Mouse (Mus musculus): ENCODE results near the gene Slc17a5. TPM values are rescaled to one million over a fixed set of nuclear protein-coding genes. Genes with fewer than 3 reads are reported as not detected.
"Not testable (repeated sequence)": the region's sequence is repeated elsewhere in the genome, so short reads cannot be mapped to it uniquely, and the experiment has no call there.

Gene Slc17a5
- polyA plus RNA-seq, 1 experiment from 2014 or later: 10.0 TPM

- TF ChIP-seq EP300 (optimal IDR thresholded peaks at IDR 0.05): no peak
- TF ChIP-seq CTCF (IDR thresholded peaks at IDR 0.05; ENCODE audit: low read depth): no peak
- H3K27me3 ChIP-seq (ENCODE audit: control insufficient read depth, insufficient read depth, low read length): no peaks in the 10 kb centered on the region
- 0 out of 2 replicates have a peak, but pooled peaks cover 2% of the 10 kb centered on the region for H3K4me1 ChIP-seq (replicated peaks; ENCODE audit: control insufficient read depth, insufficient read depth)
- peak overlapping the region; percentile 67 for H3K4me2 ChIP-seq (replicated peaks; ENCODE audit: low read depth)
- 4% methylated on average over 40 of the region's 40 CpGs for WGBS
- ATAC-seq (ENCODE audit: low FRiP score, low TSS enrichment) (peak; percentile 89), DNase-seq (ENCODE audit: low spot score) (peak; percentile 88)
- H3K4me3 ChIP-seq (ENCODE audit: low read depth, low read length): peak overlapping the region; percentile 28
- H3K36me3 ChIP-seq (ENCODE audit: control insufficient read depth, insufficient read depth, low read length): no peaks in the 10 kb centered on the region
- peak overlapping the region; percentile 65 for H3K27ac ChIP-seq (replicated peaks)
- peak overlapping the region; percentile 47 for H3K9ac ChIP-seq (ENCODE audit: low read length)
- H3K9me3 ChIP-seq (ENCODE audit: control insufficient read depth, low read length): no peaks in the 10 kb centered on the region
Measured at GRCm38 (mm10) chr9:78520780-78521601, 66.8 kb downstream of the Slc17a5 start.

- no peaks in the 10 kb centered on the region for H3K36me3 ChIP-seq (ENCODE audit: control insufficient read depth, insufficient read depth, low read length)
- H3K4me2 ChIP-seq (replicated peaks; ENCODE audit: low read depth): peak overlapping the region; percentile 67
- DNase-seq (ENCODE audit: low spot score): peak; percentile 67
- H3K4me3 ChIP-seq (ENCODE audit: low read depth, low read length): peak overlapping the region; percentile 28
- H3K27ac ChIP-seq (replicated peaks): peak overlapping the region; percentile 35; the same call in 1 of the 2 replicates
- ATAC-seq (ENCODE audit: low FRiP score, low TSS enrichment): peak; percentile 70
- no peaks in the 10 kb centered on the region for H3K27me3 ChIP-seq (ENCODE audit: control insufficient read depth, insufficient read depth, low read length)
- TF ChIP-seq EP300 (optimal IDR thresholded peaks at IDR 0.05) (no peak), CTCF (IDR thresholded peaks at IDR 0.05; ENCODE audit: low read depth) (no peak)
- H3K9ac ChIP-seq (ENCODE audit: low read length): 0 out of 2 replicates have a peak overlapping the region, but pooled peaks have one; percentile 38
- no peaks in the 10 kb centered on the region for H3K9me3 ChIP-seq (ENCODE audit: control insufficient read depth, low read length)
- H3K4me1 ChIP-seq (replicated peaks; ENCODE audit: control insufficient read depth, insufficient read depth): 0 out of 2 replicates have a peak, but pooled peaks cover 2% of the 10 kb centered on the region
- WGBS: 3% methylated on average over 15 of the region's 15 CpGs
Measured at GRCm38 (mm10) chr9:78520127-78520779, 67.6 kb downstream of the Slc17a5 start.

GRCm38 (mm10) chr9:78517237-78517636, 70.6 kb downstream of the Slc17a5 start:
- H3K27ac ChIP-seq (replicated peaks); H3K9ac ChIP-seq (ENCODE audit: low read length); H3K36me3 ChIP-seq (ENCODE audit: control insufficient read depth, insufficient read depth, low read length); H3K27me3 ChIP-seq (ENCODE audit: control insufficient read depth, insufficient read depth, low read length); H3K4me3 ChIP-seq (ENCODE audit: low read depth, low read length); H3K4me1 ChIP-seq (replicated peaks; ENCODE audit: control insufficient read depth, insufficient read depth); H3K9me3 ChIP-seq (ENCODE audit: control insufficient read depth, low read length); DNase-seq (ENCODE audit: low spot score); H3K4me2 ChIP-seq (replicated peaks; ENCODE audit: low read depth); ATAC-seq (ENCODE audit: low FRiP score, low TSS enrichment): not testable (repeated sequence)
- 73% methylated on average over 3 of the region's 3 CpGs for WGBS

GRCm38 (mm10) chr9:78516125-78516524, 71.7 kb downstream of the Slc17a5 start:
- Histone ChIP-seq H3K4me2 (replicated peaks; ENCODE audit: low read depth) (no peak overlapping the region), H3K4me1 (replicated peaks; ENCODE audit: control insufficient read depth, insufficient read depth) (no peaks in the 10 kb centered on the region), H3K36me3 (ENCODE audit: control insufficient read depth, insufficient read depth, low read length) (no peaks in the 10 kb centered on the region), H3K9me3 (ENCODE audit: control insufficient read depth, low read length) (no peaks in the 10 kb centered on the region), H3K27ac (replicated peaks) (no peak overlapping the region), H3K4me3 (ENCODE audit: low read depth, low read length) (no peak overlapping the region), H3K27me3 (ENCODE audit: control insufficient read depth, insufficient read depth, low read length) (no peaks in the 10 kb centered on the region), H3K9ac (ENCODE audit: low read length) (no peak overlapping the region)
- TF ChIP-seq CTCF (IDR thresholded peaks at IDR 0.05; ENCODE audit: low read depth): no peak
- no peak for TF ChIP-seq EP300 (optimal IDR thresholded peaks at IDR 0.05)
- ATAC-seq (ENCODE audit: low FRiP score, low TSS enrichment) (no peak), DNase-seq (ENCODE audit: low spot score) (no peak)
- 62% methylated on average over 3 of the region's 3 CpGs for WGBS

- Histone ChIP-seq H3K4me1 (replicated peaks; ENCODE audit: control insufficient read depth, insufficient read depth) (no peaks in the 10 kb centered on the region), H3K9ac (ENCODE audit: low read length) (no peak overlapping the region), H3K4me3 (ENCODE audit: low read depth, low read length) (no peak overlapping the region), H3K27me3 (ENCODE audit: control insufficient read depth, insufficient read depth, low read length) (no peaks in the 10 kb centered on the region), H3K27ac (replicated peaks) (no peak overlapping the region), H3K9me3 (ENCODE audit: control insufficient read depth, low read length) (no peaks in the 10 kb centered on the region), H3K36me3 (ENCODE audit: control insufficient read depth, insufficient read depth, low read length) (no peaks in the 10 kb centered on the region), H3K4me2 (replicated peaks; ENCODE audit: low read depth) (no peak overlapping the region)
- TF ChIP-seq CTCF (IDR thresholded peaks at IDR 0.05; ENCODE audit: low read depth) (no peak), EP300 (optimal IDR thresholded peaks at IDR 0.05) (no peak)
- 87% methylated on average over 4 of the region's 4 CpGs for WGBS
- DNase-seq (ENCODE audit: low spot score): no peak
- ATAC-seq (ENCODE audit: low FRiP score, low TSS enrichment): no peak
Measured at GRCm38 (mm10) chr9:78514681-78515080, 73.2 kb downstream of the Slc17a5 start.

Data from stomach, postnatal 0 days (tissue).